Mouse (Mus musculus) fat pad, adult 2 months (tissue): ENCODE data around the gene Snx5.

Experiments used
- DNase-seq: peaks from one replicate; pipeline ENCODE4 v3.0.0-alpha.2; 2011; ENCODE audit warnings: low read depth, low spot score; ENCODE audit errors: extremely low read depth

Gene Snx5

GRCm38 (mm10) chr2:144228521-144229346, 42.0 kb downstream of the Snx5 start:
- no peak for DNase-seq

- DNase-seq, result no peak
These were observed 43.7 kb downstream of the Snx5 start for GRCm38 (mm10) chr2:144226906-144227586.

- no peak for DNase-seq
These were observed 46.4 kb downstream of the Snx5 start for GRCm38 (mm10) chr2:144224351-144224750.

GRCm38 (mm10) chr2:144215601-144216000, 55.1 kb downstream of the Snx5 start:
- no peak for DNase-seq

GRCm38 (mm10) chr2:144215195-144215594, 55.5 kb downstream of the Snx5 start:
- no peak for DNase-seq

GRCm38 (mm10) chr2:144214508-144215185, 56.1 kb downstream of the Snx5 start:
- DNase-seq, result no peak

GRCm38 (mm10) chr2:144213803-144214202, 56.9 kb downstream of the Snx5 start:
- no peak for DNase-seq

GRCm38 (mm10) chr2:144209425-144209824, 61.3 kb downstream of the Snx5 start:
- no peak for DNase-seq

GRCm38 (mm10) chr2:144207365-144207764, 63.3 kb downstream of the Snx5 start:
- no peak for DNase-seq

GRCm38 (mm10) chr2:144203001-144203400, 67.7 kb downstream of the Snx5 start:
- no peak for DNase-seq

- no peak for DNase-seq
These were observed 68.1 kb downstream of the Snx5 start for GRCm38 (mm10) chr2:144202567-144202966.

- no peak for DNase-seq
These were observed 68.6 kb downstream of the Snx5 start for GRCm38 (mm10) chr2:144202151-144202550.
